Mouse (Mus musculus): ENCODE data around the gene Olfr520. TPM values are rescaled to one million over a fixed set of nuclear protein-coding genes. Genes with fewer than 3 reads are reported as not detected.
"Not testable (repeated sequence)": the region's sequence is repeated elsewhere in the genome, so short reads cannot be mapped to it uniquely, and the experiment has no call there.

The Olfr520 gene
- total RNA-seq, 4 experiments from 2014 or later: not detected

DNA sequence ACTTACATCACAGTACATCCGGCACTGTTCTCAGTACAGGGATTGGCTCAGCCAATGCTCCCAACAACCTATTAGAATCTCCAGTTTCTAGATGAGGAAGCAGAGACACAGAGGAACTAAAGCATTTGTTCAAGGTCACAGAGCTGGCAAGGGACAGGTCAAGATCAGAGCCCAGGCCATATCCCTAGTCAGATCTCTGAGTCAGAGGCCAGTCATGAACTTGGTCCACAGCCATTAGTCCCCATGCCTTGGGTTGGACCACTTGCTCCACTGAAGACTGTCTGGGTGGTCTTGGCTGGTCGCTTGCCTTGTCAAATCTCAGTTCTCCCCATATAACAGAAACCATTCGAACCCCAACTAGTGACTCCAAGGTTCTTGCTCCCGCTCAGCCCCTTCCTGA, 17.6 kb upstream of the Olfr520 start:
- DNase-seq: no peak

DNA sequence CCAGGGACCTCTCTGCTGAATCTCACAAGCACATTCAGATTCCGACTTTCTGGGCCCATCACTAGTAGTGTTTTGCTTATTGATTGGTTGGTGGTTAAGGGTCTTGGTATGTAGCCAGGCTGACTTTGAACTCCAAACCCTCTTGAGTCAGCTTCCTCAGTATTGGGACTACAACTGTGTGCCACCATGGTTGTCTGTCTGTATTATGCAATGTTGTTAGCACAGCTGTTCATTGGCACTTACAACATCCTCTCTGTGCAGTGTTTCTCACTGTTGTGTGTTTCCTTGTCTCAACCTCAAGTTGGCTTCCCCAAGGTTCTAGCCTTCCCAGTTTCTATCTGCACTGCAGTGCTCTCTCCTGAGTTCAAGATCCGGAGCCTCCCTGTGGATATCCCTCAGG, 13.5 kb upstream of the Olfr520 start:
- DNase-seq: no peak

DNA sequence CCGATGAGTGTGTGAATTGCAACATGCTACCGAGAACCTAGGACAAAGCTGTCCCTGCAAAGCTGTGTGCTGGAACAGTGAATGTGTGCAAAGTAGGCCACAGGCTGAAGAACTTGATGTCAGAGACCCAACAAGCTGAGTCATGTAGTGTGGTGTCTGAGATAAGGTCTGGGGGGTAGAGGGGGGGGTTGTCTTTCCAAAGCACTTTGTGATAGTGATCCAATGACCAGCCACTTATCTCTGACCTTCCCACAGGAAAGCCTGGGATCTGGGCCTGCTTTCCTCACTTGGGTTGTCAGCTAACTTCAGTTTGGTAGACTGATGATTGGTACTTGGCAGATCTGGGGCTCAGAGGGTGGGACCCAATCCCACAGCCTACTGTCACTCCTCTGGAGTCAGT, 4.5 kb downstream of the Olfr520 start:
- DNase-seq: no peak

DNA sequence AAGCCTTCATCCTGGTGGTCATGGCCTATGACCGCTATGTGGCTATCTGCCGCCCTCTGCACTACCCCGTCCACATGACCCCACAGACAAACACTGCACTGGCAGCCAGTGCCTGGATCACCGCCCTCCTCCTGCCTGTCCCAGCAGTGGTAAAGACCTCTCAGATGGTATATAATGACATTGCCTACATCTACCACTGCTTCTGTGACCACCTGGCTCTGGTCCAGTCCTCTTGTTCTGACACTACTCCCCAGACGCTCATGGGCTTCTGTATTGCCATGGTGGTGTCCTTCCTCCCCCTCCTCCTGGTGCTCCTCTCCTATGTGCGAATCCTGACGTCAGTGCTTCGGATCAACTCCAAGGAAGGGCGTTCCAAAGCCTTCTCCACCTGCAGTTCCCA, 5.4 kb downstream of the Olfr520 start:
- not testable (repeated sequence) for DNase-seq

DNA sequence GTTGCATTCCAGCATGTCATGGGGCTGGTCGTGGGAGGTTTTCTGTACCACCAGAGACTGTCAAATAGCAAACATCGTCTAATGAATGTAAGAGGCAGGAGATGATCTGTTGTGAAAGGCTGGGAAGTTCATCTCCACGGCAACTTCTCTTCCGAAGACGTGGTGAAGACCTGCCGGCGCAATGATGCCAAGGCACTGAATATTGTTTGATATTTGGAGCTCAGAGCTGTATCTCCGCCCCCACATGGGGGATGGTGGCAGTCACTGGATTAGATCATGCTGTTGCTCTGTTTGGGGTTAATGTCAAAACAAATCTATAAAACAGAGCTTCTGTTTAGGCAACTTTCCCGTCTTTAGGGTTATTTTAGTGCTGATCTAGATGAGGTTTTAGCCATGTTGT, 9.2 kb downstream of the Olfr520 start:
- DNase-seq: no peak

DNA sequence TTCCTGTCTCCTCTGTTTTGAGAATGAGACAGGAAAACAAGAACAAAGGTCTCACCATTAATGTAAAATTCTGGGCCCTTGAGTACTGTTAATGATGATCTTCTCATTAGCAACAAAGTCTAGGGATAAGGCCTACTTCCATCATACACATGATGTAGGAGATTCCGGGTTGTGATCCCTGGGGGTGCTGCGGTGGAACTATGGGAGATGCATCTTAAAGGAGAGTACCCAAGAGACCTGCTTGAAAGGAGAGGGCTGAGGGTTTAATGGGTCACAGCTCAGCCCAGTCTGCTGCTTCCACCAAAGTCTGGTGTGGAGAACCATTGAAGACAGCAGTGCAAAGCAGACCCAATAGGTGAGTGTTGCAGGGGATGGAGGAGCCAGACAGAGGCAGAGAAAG, 33.1 kb downstream of the Olfr520 start, which contains the start of gene Olfr521:
TSS of gene Olfr521 (plus strand) at position 301 of the 400 bp plus-strand sequence.
- DNase-seq: no peak

DNA sequence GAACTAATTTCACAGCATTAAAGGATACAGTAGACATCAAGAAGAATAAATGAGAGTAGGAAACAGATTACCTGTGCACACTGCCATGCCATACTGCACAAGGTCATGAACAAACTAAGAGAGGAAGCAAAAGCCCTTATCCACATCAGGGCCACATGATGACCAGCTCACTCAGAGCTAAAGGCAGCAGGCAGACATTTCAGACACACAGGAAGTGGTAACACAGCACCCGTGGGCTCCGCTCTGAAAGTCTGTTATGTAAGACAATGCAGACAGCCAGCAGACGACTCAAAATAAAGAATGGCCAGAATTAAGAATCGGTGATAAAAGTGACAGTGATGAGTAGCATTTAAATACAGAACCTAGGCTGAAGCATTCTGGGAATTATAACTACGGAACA, 51.3 kb downstream of the Olfr520 start:
- no peak for DNase-seq

DNA sequence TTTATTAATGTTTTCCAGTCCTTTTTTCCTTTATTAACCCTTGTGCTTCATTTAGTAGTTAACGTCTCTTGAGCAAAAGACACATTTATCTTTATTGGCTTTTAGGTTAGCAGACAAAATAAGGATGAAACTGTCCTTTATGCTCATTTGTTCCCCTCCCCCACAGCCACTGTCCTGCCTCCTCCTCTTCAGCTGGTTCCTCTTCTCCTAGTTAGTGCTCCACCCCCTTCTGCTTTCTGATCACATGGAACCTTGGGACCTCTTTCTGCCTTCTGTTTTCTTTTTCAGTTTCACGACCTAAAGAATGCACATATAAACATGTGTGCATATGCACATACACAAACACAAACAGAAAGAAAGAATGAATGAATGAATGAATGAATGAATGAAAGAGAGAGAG, 51.8 kb downstream of the Olfr520 start:
- DNase-seq: no peak

DNA sequence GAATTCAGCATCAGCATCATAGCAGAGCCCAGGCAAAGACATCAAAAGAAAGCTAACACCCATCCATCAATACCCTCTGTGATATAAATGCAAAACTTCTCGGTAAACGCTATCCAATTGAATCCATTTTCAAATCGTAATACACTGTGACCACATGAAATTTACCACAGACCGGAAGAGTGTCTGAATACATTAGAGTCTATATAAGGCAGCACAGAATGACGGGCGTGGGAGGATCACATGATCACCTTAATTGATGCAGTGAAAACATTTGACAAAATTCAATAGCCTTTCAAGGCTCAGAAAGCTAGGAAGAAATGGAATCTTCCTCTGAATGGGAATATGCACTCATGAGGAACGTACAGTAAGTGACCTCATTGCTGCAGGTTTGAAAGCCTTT, 53.3 kb downstream of the Olfr520 start:
- DNase-seq: no peak

DNA sequence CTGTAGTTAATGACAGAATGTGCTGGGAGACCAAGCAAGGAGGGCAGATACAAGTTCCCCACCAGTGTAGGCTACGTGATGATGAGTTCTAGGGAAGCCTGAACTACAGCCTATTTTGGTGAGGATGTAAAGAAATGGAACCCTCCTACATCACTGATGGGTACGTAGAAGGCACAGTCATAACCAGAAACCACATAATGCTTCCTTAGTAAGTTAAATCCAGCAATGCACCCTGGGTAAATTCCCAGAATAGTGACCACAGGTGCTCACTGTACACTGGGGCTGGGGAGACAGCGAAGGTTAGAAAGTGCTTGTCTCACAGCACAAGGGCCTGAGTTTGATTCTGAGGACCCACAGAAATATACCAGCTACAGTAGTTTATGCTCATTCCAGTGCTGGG, 55.5 kb downstream of the Olfr520 start:
- no peak for DNase-seq

Other genes starting within 250 kb of the Olfr520 start
- gene Rps3, start 246.5 kb upstream of the Olfr520 start, total RNA-seq (2022): 100 to 1,000 TPM; 533 to 601 (median 565) TPM
- 10 to 100 TPM; 59.8 to 82.0 (median 64.7) TPM for gene Arrb1, start 194.8 kb upstream of the Olfr520 start, total RNA-seq (2022)
- 10 to 100 TPM; 29.8 to 42.0 (median 36.0) TPM for gene Tpbgl, start 103.2 kb upstream of the Olfr520 start, total RNA-seq (2022)
- 10 to 100 TPM; 25.3 to 35.2 (median 31.5) TPM for gene Slco2b1, start 18.9 kb upstream of the Olfr520 start, total RNA-seq (2022)
- not detected for gene Olfr521, start 33.2 kb downstream of the Olfr520 start, total RNA-seq (2022)
- gene Neu3, start 98.1 kb downstream of the Olfr520 start, total RNA-seq (2022): 1 to 10 TPM; 1.9 to 3.9 (median 3.4) TPM
- gene Xrra1, start 128.8 kb downstream of the Olfr520 start, total RNA-seq (2022): 1 to 10 TPM in 2 of 4 experiments, under 1 TPM in 2; 0.35 to 4.6 (median 2.3) TPM
- 100 to 1,000 TPM; 194 to 235 (median 202) TPM for gene Spcs2, start 133.2 kb downstream of the Olfr520 start, total RNA-seq (2022)

Data from adrenal gland, adult 8-10 months (tissue).